Mouse (Mus musculus) layer of hippocampus, postnatal 36 days (tissue): Measurements from ENCODE around the gene Mest. TPM values are rescaled to one million over a fixed set of nuclear protein-coding genes. Genes with fewer than 3 reads are reported as not detected.

ENCODE experiments used
- DNase-seq, 2 experiments: peaks; one replicate each; pipeline ENCODE4 v3.0.0; 2022
- microRNA-seq, 2 experiments: library from miRNA; unstranded; fragments of <30 nt; microRNA quantifications; one replicate each; pipeline ENCODE4 v1.2.0; 2021
- total RNA-seq, 2 experiments: library from RNA; stranded (reverse); gene quantifications; 2 replicates each; pipeline ENCODE4 v1.2.3; 2021

Gene Mest
- total RNA-seq, 2 experiments from 2014 or later = 48.4 to 52.7 TPM

- no peak for DNase-seq
These were observed 21.5 kb downstream of the Mest start for GRCm38 (mm10) chr6:30744846-30745245.

GRCm38 (mm10) chr6:30745591-30745990, 22.2 kb downstream of the Mest start:
- DNase-seq = no peak

GRCm38 (mm10) chr6:30747631-30748357, 24.4 kb downstream of the Mest start:
- no peak for DNase-seq

GRCm38 (mm10) chr6:30748358-30748910, 25.1 kb downstream of the Mest start:
- no peak for DNase-seq

- no peak for DNase-seq
These were observed 25.8 kb downstream of the Mest start for GRCm38 (mm10) chr6:30749042-30749689.

GRCm38 (mm10) chr6:30749892-30750291, 26.5 kb downstream of the Mest start:
- no peak for DNase-seq

- DNase-seq = no peak
These were observed 27.1 kb downstream of the Mest start for GRCm38 (mm10) chr6:30750482-30750881.

GRCm38 (mm10) chr6:30751209-30751608, 27.9 kb downstream of the Mest start:
- no peak for DNase-seq

Small RNA genes within 50 kb of the gene (microRNA-seq; reads per million reads assigned to microRNA genes)
- gene Mir335 = 3,723 to 4,208 reads per million in 2 experiments

Other genes with a start within 250 kb of the Mest start
- gene Tmem209, start 213.8 kb upstream of the Mest start, total RNA-seq = 10 to 100 TPM; 19.2 to 25.2 TPM
- gene Ssmem1, start 213.7 kb upstream of the Mest start, total RNA-seq = 1 to 10 TPM in 1 of 2 experiments, under 1 TPM in 1; 0.70 to 1.2 TPM
- gene Cpa2, start 182.0 kb upstream of the Mest start, total RNA-seq = 1 to 10 TPM in 1 of 2 experiments, under 1 TPM in 1; 0.92 to 2.0 TPM
- gene Cpa4, start 155.2 kb upstream of the Mest start, total RNA-seq = not detected
- gene Cpa5, start 112.5 kb upstream of the Mest start, total RNA-seq = not detected
- gene Cpa1, start 84.3 kb upstream of the Mest start, total RNA-seq = not detected
- gene Cep41, start 29.8 kb upstream of the Mest start, total RNA-seq = 1 to 10 TPM; 6.7 to 6.8 TPM
- 10 to 100 TPM; 76.6 to 79.9 TPM for gene Copg2, start 173.2 kb downstream of the Mest start, total RNA-seq
- gene Tsga13, start 192.0 kb downstream of the Mest start, total RNA-seq = not detected
- gene Klf14, start 235.5 kb downstream of the Mest start, total RNA-seq = under 1 TPM; 0.15 TPM